Mouse (Mus musculus): Measurements from ENCODE around the gene Inpp4b. TPM values are rescaled to one million over a fixed set of nuclear protein-coding genes. Genes with fewer than 3 reads are reported as not detected.
A peak's percentile ranks its signal among the peaks of the same experiment; 100 is the strongest.

The Inpp4b gene
- total RNA-seq, 1 experiment from 2014 or later, result 17.6 TPM

DNA sequence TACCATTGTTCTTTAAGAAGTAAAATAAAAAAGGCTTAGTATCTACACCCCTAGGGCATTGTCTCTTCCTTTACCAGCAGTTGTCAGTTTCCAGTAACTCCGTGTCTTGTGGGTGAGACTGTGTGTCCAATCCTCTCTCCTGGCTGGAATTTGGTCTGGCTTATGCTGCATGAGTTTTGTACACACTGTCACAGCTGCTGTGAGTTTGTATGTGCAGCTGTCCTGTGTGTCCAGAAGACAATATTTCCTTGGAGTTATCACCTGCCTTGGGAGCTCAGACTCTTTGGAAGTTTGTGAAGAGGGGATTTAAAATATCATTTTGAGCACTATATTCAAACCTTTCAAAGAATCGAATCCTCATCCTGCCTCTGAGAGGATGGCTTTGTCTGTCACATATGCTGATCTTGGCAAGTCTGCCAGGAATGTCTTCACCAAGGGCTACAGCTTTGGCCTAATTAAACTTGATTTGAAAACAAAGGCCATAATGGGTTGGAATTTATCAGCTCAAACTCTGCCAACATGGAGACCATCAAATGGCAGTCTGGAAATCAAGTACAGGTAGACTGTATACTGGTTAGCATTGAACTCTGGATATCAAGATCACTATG is 485.1 kb downstream of the Inpp4b start:
- ATAC-seq (replicated peaks in 1 of 2; ENCODE audit: insufficient read depth in 1 of 2, low FRiP score in 2 of 2, low TSS enrichment in 1 of 2, low read depth in 1 of 2, poor library complexity in 2 of 2, severe bottlenecking in 2 of 2), result no peak

DNA sequence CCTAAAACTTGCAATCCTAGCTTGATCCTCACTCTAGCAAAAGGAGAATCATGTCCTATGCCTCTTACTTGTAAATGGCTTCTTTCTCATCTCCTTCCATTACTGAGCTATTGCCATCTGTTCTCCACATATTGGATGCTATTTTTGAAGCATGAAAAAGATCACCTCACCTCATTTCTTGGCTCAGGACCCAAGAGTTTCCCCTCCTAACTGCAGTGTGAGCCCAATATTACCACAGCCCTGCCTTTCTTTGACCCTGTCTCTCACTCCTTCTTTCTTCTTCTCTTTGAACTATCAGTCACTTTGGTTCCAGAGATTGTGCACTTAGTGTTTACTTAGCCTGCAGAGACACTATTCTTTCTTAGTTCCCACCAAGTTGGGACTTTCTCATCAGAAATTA is 489.1 kb downstream of the Inpp4b start:
- ATAC-seq (replicated peaks in 1 of 2; ENCODE audit: insufficient read depth in 1 of 2, low FRiP score in 2 of 2, low TSS enrichment in 1 of 2, low read depth in 1 of 2, poor library complexity in 2 of 2, severe bottlenecking in 2 of 2), result no peak

DNA sequence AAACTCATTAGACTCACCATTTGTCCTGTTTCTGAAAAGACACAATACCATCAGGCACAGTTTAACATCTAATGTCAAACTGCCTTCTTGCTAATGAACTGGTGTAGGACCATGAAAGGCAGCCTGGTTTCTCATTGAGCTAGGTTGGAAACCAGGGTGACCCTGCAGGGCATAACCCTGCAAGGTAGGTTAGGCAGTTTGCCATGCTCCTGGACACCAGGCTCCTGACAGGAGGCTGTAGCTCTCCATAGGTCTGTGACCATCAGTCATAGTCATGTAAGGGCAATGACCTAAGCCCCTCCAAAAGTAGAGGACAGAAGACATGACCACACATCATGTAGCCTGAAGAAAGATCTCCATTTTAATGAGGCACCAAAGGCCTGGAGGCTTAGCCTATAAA is 491.5 kb downstream of the Inpp4b start:
- ATAC-seq (replicated peaks in 1 of 2; ENCODE audit: insufficient read depth in 1 of 2, low FRiP score in 2 of 2, low TSS enrichment in 1 of 2, low read depth in 1 of 2, poor library complexity in 2 of 2, severe bottlenecking in 2 of 2), result no peak

DNA sequence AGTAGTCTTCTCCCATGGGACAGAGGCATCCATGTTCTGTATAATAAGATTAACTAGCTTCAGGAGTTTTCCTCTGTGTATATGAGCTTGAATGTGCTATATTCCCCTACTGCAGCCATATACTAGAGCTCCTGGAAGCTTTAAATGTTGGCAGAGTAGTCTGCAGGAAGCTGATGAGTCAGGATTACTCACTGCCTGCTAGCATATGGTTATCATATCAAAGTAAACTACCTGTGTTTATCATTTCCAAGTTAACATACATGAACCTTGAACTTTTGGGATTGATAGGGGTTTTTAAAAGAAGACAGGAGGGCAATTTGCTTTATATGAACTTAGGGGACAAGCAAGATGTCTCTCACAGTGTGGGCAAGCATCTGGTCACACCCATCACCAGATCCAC is 498.2 kb downstream of the Inpp4b start:
- no peak for ATAC-seq (replicated peaks in 1 of 2; ENCODE audit: insufficient read depth in 1 of 2, low FRiP score in 2 of 2, low TSS enrichment in 1 of 2, low read depth in 1 of 2, poor library complexity in 2 of 2, severe bottlenecking in 2 of 2)

DNA sequence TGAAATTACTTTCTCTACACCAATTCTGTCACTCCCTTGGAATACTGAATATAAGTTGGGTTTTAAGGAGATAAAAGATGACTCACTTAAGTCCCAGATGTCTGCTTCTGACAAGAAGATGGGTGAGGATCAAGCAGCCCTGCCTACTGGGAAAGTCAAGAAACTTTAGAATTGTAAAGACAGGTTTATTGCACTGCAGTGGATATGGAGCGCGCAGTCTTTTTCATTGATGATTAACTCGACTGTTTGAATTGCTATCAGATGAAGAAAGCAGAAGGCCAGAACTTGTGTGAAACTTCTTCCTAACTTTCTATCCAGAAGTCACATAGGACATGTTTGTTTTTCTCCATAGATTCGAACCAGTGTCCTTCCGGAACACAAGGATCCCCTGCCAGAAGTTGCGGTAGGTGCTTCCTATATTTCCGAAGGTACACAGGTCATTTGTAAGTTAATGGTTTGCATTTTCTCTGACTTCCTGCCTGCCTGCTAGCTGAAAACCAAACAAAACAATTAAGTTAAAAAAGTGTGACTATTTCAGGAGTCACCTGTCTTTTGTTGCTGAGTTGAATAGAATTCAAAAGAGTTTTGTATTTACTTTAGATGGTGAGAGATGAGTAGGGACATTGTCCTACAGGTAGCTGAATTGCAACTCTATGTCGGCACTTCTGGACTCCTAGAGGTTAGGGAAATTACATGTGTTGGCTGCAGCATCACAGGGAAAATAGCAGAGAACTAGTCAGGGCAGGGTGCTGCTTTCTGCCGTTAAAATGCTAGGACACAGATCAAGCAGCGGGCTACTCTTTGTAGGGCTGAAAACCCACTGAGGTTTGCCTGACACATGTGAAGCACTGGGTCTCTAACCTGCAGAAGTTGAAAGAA is 502.0 kb downstream of the Inpp4b start:
- ATAC-seq (replicated peaks in 1 of 2; ENCODE audit: insufficient read depth in 1 of 2, low FRiP score in 2 of 2, low TSS enrichment in 1 of 2, low read depth in 1 of 2, poor library complexity in 2 of 2, severe bottlenecking in 2 of 2), result no peak

DNA sequence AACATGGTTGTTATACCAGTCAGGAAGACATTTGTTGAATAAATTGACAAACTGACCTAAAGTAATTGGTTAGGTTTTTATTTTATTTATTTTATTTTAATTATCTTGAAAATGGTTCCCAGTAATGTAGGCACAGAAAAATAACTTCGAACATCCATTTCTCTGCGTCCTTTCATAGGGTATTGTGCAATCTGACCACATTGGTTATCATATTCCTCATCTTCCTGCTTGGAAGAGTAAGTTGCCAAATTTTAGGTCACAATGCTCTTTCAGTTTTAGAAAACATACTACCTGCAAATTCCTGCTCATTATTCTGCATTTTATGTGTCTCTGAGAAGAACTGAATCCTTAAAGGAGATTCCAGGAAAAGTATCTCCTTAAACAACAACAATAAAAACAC is 505.6 kb downstream of the Inpp4b start:
- ATAC-seq (replicated peaks in 1 of 2; ENCODE audit: insufficient read depth in 1 of 2, low FRiP score in 2 of 2, low TSS enrichment in 1 of 2, low read depth in 1 of 2, poor library complexity in 2 of 2, severe bottlenecking in 2 of 2), result no peak

DNA sequence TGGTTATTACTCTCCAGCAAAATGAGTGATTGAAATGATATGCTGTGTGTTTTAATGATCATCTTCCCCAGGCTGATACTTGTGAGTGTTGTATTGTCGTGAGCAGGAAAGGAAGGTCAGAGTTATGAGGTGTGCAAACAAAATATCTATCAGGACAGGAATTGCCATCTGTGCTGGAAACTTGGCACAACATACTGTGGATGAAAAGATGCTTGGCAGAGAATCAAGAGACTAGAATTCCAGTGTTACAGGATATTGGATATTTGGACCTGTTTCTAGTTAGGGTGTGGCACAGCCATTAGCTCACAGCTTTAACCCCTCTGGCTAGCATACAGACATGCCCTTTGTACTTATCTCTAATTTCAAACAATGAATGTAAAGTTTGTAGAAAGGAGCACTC is 507.6 kb downstream of the Inpp4b start:
- ATAC-seq (replicated peaks in 1 of 2; ENCODE audit: insufficient read depth in 1 of 2, low FRiP score in 2 of 2, low TSS enrichment in 1 of 2, low read depth in 1 of 2, poor library complexity in 2 of 2, severe bottlenecking in 2 of 2), result no peak

DNA sequence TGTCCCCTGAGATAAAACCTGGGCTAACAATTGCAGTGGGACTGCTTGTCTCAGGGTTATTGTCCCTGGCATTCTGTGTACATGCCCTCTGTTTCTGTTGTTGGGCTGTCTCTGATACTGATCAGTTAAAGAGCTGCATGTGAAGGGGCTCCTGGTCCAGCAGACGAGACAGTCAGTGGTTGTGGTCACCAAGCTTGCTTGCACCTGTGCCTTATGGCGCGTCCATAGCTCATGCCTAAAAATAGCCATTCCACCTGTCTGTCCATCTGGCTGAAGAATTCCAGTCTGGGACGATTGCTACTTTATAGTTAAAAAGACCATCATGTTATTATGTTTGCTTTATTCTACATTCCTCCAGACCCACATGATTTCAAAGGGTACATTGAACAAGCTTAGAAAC is 510.8 kb downstream of the Inpp4b start:
- no peak for ATAC-seq (replicated peaks in 1 of 2; ENCODE audit: insufficient read depth in 1 of 2, low FRiP score in 2 of 2, low TSS enrichment in 1 of 2, low read depth in 1 of 2, poor library complexity in 2 of 2, severe bottlenecking in 2 of 2)

DNA sequence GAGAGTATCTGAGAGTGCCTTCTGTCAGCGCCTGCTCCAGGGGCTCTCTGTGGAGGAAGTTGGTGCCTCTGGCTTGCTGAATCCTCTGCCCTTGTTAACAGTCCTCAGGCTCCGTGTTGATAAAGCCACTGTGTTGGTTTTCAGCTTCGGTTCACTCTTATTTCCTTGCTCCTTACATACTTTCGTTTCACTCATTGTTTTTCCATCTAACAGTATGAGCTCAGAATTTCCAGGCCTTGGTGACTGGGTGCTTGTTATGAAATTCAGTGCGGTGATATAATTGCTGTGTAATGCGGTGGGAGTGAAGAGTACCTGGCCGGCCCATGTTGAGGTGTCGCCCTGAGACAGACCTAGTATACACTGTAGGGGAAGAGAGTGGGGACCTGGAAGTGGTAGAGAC is 512.2 kb downstream of the Inpp4b start:
- ATAC-seq (replicated peaks in 1 of 2; ENCODE audit: insufficient read depth in 1 of 2, low FRiP score in 2 of 2, low TSS enrichment in 1 of 2, low read depth in 1 of 2, poor library complexity in 2 of 2, severe bottlenecking in 2 of 2), result peak; percentile 76 to 84

DNA sequence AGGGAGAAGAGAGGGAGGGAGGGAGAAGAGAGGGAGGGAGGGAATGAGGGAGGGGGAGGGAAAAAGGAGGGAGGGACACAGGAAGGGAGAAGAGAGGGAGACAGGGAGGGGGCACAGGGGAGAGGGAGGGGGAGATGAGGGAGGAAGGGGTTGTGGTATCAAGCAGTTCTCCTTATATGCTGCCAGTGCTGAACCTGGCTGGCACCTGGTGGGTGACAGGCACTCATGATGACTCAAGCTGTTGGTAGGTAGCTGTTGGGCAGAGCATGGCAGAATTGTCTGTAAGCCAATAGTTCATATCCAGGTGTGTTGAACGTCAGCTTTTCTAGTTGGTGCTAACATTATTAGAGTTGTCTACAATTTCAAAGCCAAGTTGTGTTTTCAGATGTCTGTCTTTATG is 512.7 kb downstream of the Inpp4b start:
- ATAC-seq (replicated peaks in 1 of 2; ENCODE audit: insufficient read depth in 1 of 2, low FRiP score in 2 of 2, low TSS enrichment in 1 of 2, low read depth in 1 of 2, poor library complexity in 2 of 2, severe bottlenecking in 2 of 2), result peak in 1 of 2 experiments; percentile 9; a peak in 1 of 4 replicates

DNA sequence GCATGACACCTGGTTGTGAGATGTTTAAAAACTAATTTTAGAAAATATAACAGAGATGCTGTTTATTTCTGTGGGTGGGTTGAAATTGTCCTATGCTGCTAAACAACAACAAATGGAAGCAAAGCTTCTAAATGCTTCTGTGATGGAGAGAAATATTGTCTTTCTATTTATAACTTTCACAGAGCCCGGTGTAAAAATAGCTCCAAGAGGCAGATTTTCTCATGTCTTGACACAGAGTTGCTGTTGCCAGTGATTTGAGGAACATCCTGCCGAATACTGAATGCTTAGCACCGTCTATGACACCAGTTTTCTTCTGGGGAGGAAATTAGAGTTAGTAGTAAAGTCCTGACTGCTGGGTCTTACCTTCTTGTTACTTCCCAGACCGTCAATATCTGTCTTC is 513.8 kb downstream of the Inpp4b start:
- ATAC-seq (replicated peaks in 1 of 2; ENCODE audit: insufficient read depth in 1 of 2, low FRiP score in 2 of 2, low TSS enrichment in 1 of 2, low read depth in 1 of 2, poor library complexity in 2 of 2, severe bottlenecking in 2 of 2), result no peak

DNA sequence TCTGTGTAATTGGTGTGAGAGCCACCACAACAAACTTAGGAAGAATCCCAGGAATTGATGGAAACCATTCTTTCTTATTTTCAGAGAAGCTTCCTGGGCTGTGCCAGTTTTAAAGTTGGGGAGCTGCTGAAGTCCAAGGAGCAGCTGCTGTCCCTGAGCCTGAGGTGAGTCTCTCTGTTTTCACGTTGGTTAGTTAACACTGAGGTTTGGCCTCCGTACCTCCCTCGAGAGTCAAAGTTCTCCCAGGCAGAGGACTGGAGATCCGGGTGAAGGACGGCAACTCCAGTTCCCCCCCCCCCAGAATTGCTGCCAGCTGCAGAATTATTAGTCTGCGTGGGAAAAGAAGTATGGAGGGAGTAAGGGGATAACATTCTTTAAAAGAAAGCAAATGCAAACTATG is 514.3 kb downstream of the Inpp4b start:
- no peak for ATAC-seq (replicated peaks in 1 of 2; ENCODE audit: insufficient read depth in 1 of 2, low FRiP score in 2 of 2, low TSS enrichment in 1 of 2, low read depth in 1 of 2, poor library complexity in 2 of 2, severe bottlenecking in 2 of 2)

DNA sequence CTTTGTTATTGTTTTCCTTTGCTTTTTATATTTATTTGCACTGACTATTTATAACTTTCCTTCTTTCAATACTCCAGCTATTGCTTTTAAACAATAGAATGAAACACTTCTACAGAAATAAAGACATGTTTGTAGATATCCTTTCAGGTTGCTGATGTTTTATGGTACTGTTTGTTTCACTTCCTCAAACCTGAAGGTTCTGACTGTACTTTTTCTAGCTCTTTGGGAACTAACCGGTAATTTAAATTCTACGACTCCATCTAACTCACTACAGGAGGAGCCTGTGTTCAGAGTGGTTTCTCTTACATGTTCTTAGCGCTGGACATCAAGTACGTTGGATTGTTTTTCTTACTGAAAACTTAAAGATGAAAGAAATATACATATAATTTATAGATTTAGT is 516.0 kb downstream of the Inpp4b start:
- no peak for ATAC-seq (replicated peaks in 1 of 2; ENCODE audit: insufficient read depth in 1 of 2, low FRiP score in 2 of 2, low TSS enrichment in 1 of 2, low read depth in 1 of 2, poor library complexity in 2 of 2, severe bottlenecking in 2 of 2)

DNA sequence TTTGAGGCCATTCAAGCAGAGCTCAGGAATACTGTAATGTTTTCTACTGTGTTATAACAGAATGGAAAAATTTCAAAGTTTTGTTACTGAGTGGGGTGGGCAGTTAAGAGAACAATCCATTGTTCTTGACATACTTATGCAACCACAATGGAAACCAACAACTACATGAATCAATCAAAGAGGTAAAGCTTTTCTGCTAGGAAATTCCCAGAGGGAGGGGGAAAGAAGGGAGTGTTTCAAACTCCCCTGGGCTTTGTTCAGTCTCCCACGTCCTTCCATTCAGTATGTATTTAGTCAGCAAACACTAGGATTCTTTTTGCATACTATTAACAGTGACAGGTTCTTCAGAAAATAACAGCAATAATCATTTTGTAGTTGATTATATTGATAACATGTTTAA is 517.4 kb downstream of the Inpp4b start:
- ATAC-seq (replicated peaks in 1 of 2; ENCODE audit: insufficient read depth in 1 of 2, low FRiP score in 2 of 2, low TSS enrichment in 1 of 2, low read depth in 1 of 2, poor library complexity in 2 of 2, severe bottlenecking in 2 of 2), result no peak

DNA sequence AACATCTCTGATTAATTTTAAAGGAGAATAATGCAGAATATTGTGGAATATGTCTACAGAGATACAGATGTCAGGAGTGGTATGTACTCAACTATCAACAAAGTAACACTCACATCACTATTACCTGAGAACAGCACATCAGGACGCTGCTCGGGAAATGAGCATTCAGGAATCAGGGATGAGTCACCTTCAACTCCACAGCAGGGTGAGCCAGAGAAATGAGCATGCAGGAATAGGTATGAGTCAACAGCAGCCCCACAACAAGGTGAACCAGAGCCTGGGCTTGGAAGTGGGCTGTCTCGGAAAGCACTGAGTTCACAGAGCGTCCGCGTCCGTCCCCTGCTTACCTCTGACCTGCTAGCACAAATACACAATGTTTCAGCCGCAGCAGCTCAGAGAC is 519.0 kb downstream of the Inpp4b start:
- ATAC-seq (replicated peaks in 1 of 2; ENCODE audit: insufficient read depth in 1 of 2, low FRiP score in 2 of 2, low TSS enrichment in 1 of 2, low read depth in 1 of 2, poor library complexity in 2 of 2, severe bottlenecking in 2 of 2), result no peak

DNA sequence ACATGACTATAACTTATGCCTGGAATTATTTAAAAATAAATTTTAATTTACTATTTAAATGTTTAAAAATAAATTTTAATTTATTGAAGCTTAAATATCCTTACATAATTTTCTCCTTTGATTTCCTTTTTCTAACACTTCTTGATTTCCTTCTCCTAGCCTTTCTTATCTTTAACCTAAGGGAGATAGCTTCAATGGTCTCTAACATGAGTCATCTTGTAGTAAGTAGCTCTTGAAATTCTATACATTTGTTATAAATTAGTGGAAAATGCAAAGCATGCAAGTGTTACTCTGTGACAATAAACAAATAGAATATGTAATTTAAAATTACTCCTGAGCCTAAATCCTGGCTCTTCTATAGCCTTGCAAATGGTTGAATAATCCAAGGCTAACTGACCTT is 520.4 kb downstream of the Inpp4b start:
- ATAC-seq (replicated peaks in 1 of 2; ENCODE audit: insufficient read depth in 1 of 2, low FRiP score in 2 of 2, low TSS enrichment in 1 of 2, low read depth in 1 of 2, poor library complexity in 2 of 2, severe bottlenecking in 2 of 2), result no peak

DNA sequence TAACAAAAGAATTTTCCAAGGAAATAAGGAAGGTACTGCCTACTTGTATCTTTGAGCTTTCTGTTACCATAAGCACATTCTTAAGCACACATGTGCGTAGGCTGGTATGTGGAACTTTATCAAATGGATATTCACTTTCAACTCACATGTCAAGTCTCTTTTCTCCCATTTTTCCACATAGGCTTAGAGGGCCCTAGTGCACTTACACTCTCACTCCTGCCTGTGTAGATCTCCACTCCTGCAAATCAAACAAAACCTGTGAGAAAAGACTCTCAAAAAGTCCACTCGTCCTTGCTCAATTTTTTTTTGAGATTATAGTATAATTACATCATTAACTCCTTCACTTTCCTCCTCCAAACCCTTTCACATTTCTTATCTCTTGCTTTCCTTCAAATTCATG is 522.0 kb downstream of the Inpp4b start:
- no peak for ATAC-seq (replicated peaks in 1 of 2; ENCODE audit: insufficient read depth in 1 of 2, low FRiP score in 2 of 2, low TSS enrichment in 1 of 2, low read depth in 1 of 2, poor library complexity in 2 of 2, severe bottlenecking in 2 of 2)

DNA sequence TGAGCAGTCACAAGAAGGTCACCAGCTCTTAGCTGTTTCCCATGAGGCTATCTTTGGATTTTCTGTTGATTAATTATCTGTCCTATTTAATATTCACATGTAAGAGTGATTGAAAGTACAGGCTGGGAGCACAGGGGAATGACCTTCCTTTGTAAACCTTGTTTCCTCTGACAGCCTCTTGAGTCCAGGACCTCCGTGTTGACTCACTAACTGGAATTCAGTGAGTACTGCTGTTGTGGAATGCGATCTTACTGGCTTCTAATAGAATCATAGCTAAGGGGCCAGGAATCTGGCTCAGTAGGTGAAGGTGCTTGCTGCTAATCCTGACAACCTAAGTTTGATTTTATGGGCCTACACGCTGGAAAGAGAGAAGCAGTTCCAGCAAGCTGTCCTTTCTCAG is 523.3 kb downstream of the Inpp4b start:
- ATAC-seq (replicated peaks in 1 of 2; ENCODE audit: insufficient read depth in 1 of 2, low FRiP score in 2 of 2, low TSS enrichment in 1 of 2, low read depth in 1 of 2, poor library complexity in 2 of 2, severe bottlenecking in 2 of 2), result no peak

DNA sequence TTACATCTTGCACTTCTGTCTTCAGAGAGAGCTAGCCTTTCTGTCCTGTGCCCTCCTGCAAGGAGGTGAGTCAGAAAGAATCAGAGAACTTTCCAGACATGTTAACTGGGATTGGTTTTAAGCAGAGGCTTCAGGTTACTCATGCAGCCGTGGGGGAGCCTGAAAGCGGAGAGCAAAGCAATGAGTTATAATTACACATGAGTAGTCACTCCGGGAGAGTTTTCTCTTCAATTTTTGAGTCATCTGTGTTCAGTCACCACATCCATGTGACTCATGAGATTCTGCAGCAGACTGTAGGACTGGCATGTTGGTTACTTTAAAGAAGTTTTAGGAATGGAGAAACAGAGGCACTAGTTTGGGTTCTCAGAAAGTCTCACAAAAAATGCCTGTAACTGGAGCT is 524.7 kb downstream of the Inpp4b start:
- ATAC-seq (replicated peaks in 1 of 2; ENCODE audit: insufficient read depth in 1 of 2, low FRiP score in 2 of 2, low TSS enrichment in 1 of 2, low read depth in 1 of 2, poor library complexity in 2 of 2, severe bottlenecking in 2 of 2), result no peak

Measured in hematopoietic stem cell, adult 5-6 weeks (primary cell).